ENCODE assay signal across 14 mouse cellular contexts in the genomic region with DNA sequence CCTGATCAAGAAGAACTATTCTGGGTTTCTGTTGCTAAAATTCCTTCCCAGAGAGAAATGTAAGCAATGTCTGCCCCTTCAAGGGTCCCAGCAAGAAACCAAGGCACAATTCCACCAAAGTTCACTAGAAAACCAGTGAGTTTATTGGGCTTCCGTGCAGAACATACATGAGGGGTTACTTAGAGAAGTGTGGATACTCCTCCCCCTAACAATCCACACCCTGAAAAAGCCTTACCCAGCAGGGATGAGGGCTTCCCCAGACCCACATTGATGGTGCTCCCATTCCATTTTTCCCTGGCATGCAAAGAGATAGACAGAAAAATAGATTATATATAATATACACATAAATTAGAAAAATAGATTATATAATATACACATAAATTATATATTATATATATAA.
"Had no signal": no experiment of that assay in that cellular context is flagged by ENCODE, and none has a peak within 500 bp of the region (broad histone marks: within the 10 kb centered on the region; RNA-seq: fewer than 3 reads in every experiment).

No protein-coding gene starts in this region.

- H3K4me1 ChIP-seq: midbrain, embryonic 13.5 days; midbrain, embryonic 15.5 days; neural tube, embryonic 12.5 days had no signal

- H3K9ac ChIP-seq: lung, embryonic 14.5 days; midbrain, embryonic 13.5 days; midbrain, embryonic 15.5 days; neural tube, embryonic 12.5 days; stomach, embryonic 15.5 days had no signal

- H3K4me2 ChIP-seq: lung, embryonic 14.5 days; midbrain, embryonic 11.5 days; midbrain, embryonic 13.5 days; midbrain, embryonic 15.5 days; neural tube, embryonic 12.5 days; stomach, embryonic 15.5 days had no signal

- H3K27ac ChIP-seq: midbrain, embryonic 13.5 days; midbrain, embryonic 15.5 days; neural tube, embryonic 12.5 days; stomach, embryonic 15.5 days; stomach, postnatal 0 days had no signal

- H3K27me3 ChIP-seq: midbrain, embryonic 13.5 days; midbrain, embryonic 15.5 days; neural tube, embryonic 12.5 days; stomach, embryonic 15.5 days had no signal

- DNase-seq: lung, adult 18-20 months; lung, embryonic 14.5 days; lung, postnatal 10 days; lung, postnatal 4 days; right cerebral cortex, postnatal 14 days; thymus, postnatal 14 days; thymus, postnatal 36 days had no signal

- H3K36me3 ChIP-seq: stomach, embryonic 15.5 days had no signal

- H3K9me3 ChIP-seq: midbrain, embryonic 13.5 days; midbrain, embryonic 15.5 days; neural tube, embryonic 12.5 days; stomach, embryonic 15.5 days had no signal

- ATAC-seq: midbrain, embryonic 13.5 days; midbrain, embryonic 15.5 days had no signal

- H3K4me3 ChIP-seq: megakaryocyte, embryonic 14.5 days; midbrain, embryonic 13.5 days; midbrain, embryonic 15.5 days; neural tube, embryonic 12.5 days; stomach, embryonic 15.5 days had no signal
